Mouse (Mus musculus) frontal cortex, postnatal 25 days (tissue): Measurements from ENCODE around the gene Map3k1.

Experiments
- DNase-seq, 2 experiments: peaks; one replicate each; pipeline ENCODE4 v3.0.0; 2022; ENCODE audit warnings: low spot score in 2 of 2

Gene Map3k1

GRCm38 (mm10) chr13:111812647-111813046 is 3.9 kb upstream of the Map3k1 start:
- DNase-seq = no peak

DNA sequence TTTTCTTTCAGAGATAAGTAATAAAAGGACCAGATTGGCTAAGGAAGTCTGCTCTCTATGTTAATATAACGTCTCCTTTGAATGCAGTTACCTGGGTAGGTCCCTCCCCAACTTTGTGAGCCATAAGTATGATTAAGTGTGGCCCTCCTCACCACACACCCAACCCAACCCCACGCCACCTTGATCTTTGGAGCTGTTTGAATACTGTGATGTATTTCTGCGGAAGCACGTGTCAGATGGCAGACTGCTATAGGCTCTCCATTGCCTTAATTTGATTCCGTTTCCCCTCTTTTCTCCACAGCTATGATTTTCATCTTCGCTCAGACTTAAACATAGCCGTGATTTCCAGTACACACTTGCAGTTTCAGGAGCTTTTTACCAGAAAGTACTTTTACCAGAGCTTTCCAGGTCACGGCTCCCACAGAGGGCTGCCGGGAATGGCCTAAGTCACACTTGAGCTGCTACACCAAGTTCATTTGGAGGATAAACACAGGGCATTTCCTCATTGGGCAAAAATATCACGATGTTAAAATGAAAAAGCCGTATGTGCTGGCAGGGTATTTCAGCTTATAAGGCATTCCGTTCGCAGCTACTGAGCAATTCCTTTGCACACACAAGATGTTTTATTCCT is 2.3 kb upstream of the Map3k1 start:
- DNase-seq = no peak

DNA sequence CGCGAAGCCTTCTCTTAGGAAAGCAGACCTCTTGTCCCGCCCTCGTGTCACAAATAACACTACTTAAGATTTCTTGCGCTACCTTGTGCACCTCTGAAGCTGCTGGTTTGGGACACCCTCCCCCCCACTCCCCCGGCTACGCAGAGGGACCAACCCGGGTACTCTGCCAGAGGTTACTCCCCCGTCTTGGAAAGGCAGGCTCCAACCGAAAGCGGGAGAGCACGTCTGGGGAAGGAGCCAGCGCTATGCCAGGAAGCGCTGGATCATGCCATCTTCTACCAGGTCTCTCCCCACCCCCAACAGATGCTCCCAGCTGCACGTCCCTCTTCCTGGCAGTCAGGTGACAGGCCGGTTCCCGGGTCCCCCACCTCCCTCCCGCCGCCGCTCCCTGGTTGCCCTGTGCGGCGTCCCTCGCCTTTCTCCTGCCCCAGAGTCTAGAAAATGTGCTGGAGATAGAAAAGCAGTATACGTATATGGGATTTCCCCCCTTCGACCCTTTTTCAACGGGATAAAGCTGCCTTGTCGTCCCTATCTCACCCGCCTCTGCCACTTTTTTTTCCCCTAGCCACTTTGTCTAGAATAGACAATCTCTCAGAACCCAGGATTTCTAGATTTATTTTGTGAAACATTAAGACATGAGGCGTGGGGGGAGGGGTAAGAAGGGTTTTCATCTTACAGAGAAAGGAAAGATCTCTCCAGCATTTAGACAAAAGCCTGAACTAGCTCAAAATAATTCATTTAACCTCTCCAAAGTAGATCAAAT is 854 bp upstream of the Map3k1 start:
- DNase-seq = no peak

DNA sequence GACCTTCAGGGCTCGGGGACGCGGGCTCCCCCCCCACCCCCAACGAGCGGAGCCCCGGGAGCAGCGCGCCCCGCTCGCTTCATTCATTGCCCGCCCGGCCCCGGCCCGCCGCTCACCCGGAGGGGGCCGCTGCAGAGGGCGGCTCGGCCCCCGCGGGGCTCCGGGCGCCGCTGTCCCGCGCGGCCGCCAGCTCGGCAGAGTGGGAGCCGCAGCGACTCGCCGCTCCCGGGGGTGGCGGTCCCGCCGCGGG is 481 bp downstream of the Map3k1 start:
- DNase-seq = no peak

GRCm38 (mm10) chr13:111807596-111808386 is 1.0 kb downstream of the Map3k1 start:
- no peak for DNase-seq

DNA sequence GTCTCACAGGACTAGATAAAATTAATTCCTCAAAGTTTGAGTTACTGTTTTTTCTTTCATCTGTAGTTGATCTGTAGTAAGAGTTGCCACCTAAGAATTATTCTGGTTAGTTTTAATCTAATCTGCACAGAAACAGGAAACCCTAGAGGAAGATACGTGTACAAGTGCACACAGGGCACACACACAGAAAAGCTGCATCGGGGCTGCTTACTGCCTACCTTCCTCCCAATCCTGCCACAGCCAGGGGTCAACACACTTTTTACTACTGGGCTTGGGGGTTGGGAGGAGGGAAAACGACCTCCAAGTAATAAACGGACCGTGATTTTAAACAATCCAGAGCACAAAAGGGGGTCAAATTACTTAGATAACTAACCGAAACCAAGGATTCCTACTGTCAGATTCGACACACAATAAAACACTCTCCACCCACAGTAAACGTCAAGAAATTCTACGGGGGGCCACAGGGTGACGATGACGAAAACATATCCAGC is 1.6 kb downstream of the Map3k1 start:
- DNase-seq = no peak

GRCm38 (mm10) chr13:111805738-111806722 is 2.8 kb downstream of the Map3k1 start:
- no peak for DNase-seq

DNA sequence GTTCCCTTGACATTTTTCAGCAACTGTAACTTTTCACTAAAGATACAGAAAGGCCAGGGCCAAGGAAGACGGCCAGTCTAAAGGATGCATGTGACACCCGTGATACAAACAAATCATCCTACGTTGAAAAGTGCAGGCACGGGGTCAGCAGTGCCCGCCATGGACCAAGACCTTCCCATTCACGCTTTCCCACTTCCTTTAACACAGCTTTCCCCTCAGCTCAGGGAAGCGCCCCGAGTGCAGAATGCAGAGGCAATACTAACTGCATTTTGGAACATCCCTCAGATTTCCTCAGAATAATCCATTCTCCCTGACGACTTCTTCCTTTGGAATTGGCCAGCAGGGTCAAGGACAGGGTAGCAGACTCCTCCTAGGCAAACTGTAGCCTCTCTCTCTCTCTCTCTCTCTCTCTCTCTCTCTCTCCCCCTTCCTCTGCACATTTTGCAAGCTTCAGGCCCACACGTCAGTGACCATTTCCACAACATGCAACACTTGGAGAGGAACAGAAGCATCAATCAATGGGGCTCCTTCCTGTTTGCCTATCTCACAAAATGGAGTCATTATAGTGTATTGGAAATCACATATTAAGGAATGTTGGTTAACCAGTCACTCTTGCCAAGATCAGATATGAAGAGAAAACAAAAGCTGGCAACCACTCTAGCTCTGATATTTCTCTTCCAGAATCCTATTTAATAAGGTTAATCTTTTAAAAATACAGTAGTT is 3.7 kb downstream of the Map3k1 start:
- DNase-seq = no peak

DNA sequence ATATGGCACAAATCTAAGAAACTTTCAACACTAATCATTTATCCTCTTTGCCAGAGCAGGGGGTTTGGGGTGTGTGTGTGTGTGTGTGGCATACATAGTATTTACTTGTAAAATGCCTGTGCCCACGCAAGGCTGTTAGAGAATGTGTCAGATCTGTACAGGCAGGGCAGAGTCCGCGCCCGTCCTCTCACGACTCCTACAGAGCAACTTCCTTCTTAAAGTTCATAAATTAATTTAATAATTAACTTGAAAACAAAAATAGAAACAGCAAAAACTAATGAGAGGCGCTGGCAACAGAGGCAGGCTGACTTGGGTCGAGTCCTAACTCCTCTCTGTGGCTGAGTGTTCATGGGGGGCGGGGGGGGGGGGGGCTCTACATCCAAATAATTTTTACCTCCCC is 4.6 kb downstream of the Map3k1 start:
- no peak for DNase-seq

DNA sequence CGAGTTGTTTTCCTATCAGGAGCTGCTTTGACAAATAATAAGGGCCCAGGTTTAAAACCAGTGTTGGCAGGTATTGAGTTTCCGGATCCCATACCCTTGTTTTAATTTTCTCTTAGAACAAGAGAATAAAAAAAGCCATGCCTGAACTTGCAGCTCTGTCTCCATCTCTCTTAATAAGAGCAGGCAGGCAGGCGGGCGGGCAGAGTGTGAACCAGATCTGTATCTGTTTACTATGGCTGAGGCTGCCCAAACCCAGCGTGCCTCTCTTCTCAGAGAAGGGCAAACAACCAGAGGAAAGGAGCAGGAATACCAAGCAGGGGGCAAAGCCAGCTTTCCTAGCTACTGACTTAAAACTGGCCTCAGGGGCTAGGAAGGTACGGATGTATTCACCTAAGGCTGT is 5.3 kb downstream of the Map3k1 start:
- no peak for DNase-seq

DNA sequence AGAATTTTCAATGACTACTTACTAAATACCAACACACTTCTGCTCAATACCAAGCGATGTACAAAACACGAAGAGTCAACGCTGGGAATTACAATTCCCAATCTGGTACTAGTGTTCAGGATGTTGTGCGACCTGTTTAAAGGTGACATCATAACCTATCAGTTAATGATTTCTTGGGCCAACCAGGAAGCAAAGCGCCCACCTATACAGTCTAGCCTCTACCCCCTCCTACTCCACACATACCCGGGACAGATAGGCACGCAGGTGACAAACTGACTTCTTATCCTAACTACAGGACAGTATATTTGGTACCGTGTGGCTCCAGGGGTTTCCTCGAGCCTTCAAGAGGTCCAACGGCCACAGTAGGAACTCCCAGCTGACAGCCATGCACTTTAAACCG is 5.9 kb downstream of the Map3k1 start:
- no peak for DNase-seq

- DNase-seq = no peak
These were observed 6.5 kb downstream of the Map3k1 start for GRCm38 (mm10) chr13:111802271-111802665.

DNA sequence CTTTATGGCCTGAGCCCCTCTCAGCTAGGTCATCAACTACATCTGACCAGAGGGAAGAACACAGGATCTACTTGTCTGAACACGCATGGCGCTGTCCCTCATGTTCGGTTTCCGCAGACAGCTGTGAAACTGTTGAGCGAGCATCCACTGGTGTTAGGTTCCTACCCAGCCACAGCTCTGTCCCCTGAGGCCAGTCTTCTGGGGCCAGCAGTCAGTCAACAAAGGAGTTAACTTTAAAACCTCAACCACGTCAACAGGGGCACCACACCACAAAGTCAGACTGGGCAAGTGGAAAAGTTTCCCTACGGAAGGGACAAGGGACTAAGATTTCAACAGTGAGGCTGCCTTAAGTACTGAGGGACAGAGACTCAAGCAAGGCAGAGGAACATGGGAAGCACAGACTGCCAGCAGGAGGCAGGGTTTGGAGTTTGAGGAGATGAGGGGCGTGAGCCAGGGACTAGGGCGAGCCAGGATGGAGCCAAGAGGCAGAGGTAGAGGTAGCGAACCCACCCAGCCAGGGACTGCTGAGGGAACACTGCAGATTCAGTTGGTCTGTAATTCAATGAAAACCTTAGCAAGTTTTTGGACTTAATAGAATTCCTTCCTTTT is 7.0 kb downstream of the Map3k1 start:
- DNase-seq = no peak

DNA sequence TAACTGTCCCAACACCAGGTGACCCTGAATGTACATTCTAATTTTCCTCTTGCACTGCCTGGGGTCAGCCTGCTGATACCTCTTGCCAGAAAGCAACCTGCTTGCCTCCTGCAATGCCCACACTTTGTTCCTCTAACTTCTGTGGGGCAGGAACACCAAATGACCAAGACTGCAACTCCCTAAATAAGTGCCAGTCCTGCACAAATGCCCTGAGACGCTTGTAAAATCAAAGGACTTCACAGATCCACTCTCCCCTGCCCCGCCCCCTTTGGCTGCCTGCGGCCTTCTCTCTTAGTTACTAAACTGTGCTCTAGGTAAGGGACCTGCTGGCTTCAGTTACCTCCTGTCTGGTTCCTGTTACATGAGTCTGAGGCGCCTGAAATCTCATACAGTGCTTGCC is 7.9 kb downstream of the Map3k1 start:
- DNase-seq = no peak

GRCm38 (mm10) chr13:111798044-111798443 is 10.7 kb downstream of the Map3k1 start:
- no peak for DNase-seq

GRCm38 (mm10) chr13:111797021-111797420 is 11.8 kb downstream of the Map3k1 start:
- DNase-seq = no peak

GRCm38 (mm10) chr13:111796191-111796920 is 12.4 kb downstream of the Map3k1 start:
- no peak for DNase-seq

- no peak for DNase-seq
These were observed 15.9 kb downstream of the Map3k1 start for GRCm38 (mm10) chr13:111792975-111793287.

- no peak for DNase-seq
These were observed 16.4 kb downstream of the Map3k1 start for GRCm38 (mm10) chr13:111792130-111792974.
